Mouse (Mus musculus): ENCODE data around the gene Lhx4. TPM values are rescaled to one million over a fixed set of nuclear protein-coding genes. Genes with fewer than 3 reads are reported as not detected.

Lhx4 gene
- polyA plus RNA-seq, 1 experiment from 2014 or later, result 5.0 TPM

GRCm38 (mm10) chr1:155741378-155741945, 10.0 kb downstream of the Lhx4 start:
- peaks cover 39% of the 10 kb centered on the region for H3K4me1 ChIP-seq
- under 1% methylated on average over 34 of the region's 34 CpGs for WGBS
- peak overlapping the region; percentile 40 for H3K4me3 ChIP-seq (replicated peaks)
- no peak overlapping the region for H3K27ac ChIP-seq (replicated peaks)
- H3K36me3 ChIP-seq, result no peaks in the 10 kb centered on the region
- peak; percentile 18; the same call in 1 of the 2 replicates for ATAC-seq (ENCODE audit: low FRiP score)
- H3K9me3 ChIP-seq (replicated peaks), result no peaks in the 10 kb centered on the region
- peaks cover 87% of the 10 kb centered on the region for H3K27me3 ChIP-seq (replicated peaks)
- H3K9ac ChIP-seq (replicated peaks), result no peak overlapping the region
- H3K4me2 ChIP-seq, result peak overlapping the region; percentile 76

DNA sequence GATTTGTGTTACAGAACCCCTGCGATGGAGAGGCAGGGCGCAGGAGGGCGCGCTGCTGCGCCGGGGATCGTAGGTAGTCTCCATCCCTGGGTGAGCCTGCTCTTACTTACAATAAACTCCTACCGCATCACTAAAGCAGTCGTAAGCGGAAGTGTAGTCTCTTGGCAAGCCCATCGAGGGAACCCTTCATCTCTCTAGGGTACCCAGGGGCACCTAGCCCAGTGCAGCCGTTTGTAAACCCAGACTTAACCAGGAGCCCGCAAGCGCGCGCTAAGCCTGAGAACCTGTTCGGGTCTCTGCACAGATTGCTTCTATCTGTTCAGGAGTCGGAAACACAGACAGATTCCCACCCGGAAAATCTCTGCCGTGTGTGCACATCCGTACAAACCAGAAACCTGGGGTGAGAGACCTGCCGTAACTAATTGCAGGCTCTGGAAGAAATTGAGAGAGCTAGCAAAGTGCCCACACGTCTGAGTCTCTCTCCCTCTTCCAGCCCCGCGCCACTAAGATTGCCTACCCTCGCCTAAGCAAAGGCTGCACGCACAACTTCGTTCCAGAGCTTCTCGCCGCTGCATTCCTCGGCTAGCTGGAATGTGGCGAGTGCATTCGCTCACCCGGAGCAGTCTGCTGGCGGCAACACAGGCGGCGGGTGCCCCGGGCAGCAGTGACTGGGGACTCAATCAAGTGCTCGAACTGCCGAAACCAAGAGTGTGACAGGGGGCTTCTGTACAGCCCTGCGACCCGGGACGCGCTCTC, 10.7 kb downstream of the Lhx4 start:
- peaks cover 86% of the 10 kb centered on the region for H3K27me3 ChIP-seq (replicated peaks)
- no peaks in the 10 kb centered on the region for H3K9me3 ChIP-seq (replicated peaks)
- no peak overlapping the region for H3K27ac ChIP-seq (replicated peaks)
- H3K9ac ChIP-seq (replicated peaks), result no peak overlapping the region
- peak overlapping the region; percentile 76 for H3K4me2 ChIP-seq
- under 1% methylated on average over 44 of the region's 44 CpGs for WGBS
- no peak for ATAC-seq (ENCODE audit: low FRiP score)
- no peaks in the 10 kb centered on the region for H3K36me3 ChIP-seq
- H3K4me3 ChIP-seq (replicated peaks), result peak overlapping the region; percentile 40
- peaks cover 39% of the 10 kb centered on the region for H3K4me1 ChIP-seq

DNA sequence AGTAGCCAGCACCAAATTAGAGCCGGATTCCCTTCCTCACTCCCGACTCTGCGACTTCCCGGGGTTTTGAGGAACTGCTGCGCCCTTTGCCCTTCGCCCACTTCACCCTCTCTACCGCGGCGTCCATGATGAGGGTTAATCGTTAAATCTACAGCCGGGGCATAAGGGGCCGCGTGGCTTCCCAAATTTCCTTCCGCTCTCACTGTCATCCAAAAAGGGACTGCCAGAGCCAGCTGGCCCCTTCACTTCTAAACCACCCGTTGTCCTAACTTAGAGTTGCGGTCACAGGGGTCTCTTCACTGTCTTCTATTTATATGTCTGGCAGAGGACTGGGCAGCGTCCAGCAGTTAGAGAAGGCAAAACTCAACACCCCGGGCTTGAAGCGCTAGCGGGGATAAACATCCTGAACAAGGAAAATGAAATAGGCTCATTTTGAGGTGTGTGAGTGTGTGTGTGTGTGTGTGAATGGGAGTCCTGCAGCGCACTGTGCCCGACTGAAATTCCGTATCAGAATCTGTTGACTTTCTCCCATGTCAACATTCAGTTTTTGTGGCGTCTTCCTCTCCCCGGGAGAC, 13.6 kb downstream of the Lhx4 start:
- Histone ChIP-seq H3K36me3 (no peaks in the 10 kb centered on the region), H3K27ac (replicated peaks) (no peak overlapping the region), H3K9ac (replicated peaks) (no peak overlapping the region), H3K4me2 (no peak overlapping the region; the same call in 1 of the 2 replicates), H3K4me1 (peaks cover 34% of the 10 kb centered on the region), H3K27me3 (replicated peaks) (peaks cover 88% of the 10 kb centered on the region), H3K4me3 (replicated peaks) (0 out of 2 replicates have a peak overlapping the region, but pooled peaks have one; percentile 3), H3K9me3 (replicated peaks) (no peaks in the 10 kb centered on the region)
- no peak for ATAC-seq (ENCODE audit: low FRiP score)
- 2% methylated on average over 25 of the region's 25 CpGs for WGBS

DNA sequence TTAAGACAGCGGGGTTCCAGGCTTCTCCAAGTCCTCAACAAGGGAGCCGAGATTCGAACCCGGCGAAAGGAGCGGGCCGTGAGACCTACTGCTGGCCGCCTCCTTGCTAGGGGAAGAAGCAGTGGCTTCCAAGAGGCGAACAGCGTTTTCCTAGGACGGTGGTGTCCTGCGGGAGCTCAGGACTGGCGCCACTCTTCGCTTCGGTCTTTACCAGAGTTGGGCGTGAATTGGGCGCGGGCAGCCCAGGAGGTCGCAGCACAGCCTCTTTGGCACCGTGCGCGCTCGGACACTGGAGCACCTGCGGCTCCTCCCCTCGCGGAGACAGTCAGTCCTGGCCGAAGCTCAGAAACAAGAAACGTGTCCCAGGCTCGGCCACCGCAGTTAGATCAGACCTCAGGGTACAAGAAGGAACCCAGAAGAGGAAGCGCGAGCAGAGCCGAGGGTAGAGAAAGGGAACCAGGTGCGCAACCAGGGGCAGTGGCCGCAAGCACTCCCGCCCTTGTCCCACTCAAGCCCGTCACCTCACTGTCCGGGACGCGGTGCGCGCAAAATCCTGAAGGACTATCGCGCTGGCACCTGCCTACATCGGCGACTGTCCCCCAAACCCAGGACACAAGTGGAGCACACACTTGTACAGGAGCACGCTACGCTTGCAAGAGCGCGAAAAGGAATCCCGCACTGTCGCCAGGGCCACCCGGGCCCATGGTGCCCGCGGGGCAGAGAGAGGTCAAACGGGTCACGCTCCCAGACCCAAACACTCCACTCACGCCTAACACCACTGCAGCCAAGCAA, 14.3 kb downstream of the Lhx4 start:
- WGBS, result under 1% methylated on average over 58 of the region's 58 CpGs
- peak overlapping the region; percentile 3; the same call in 1 of the 2 replicates for H3K4me3 ChIP-seq (replicated peaks)
- H3K36me3 ChIP-seq, result no peaks in the 10 kb centered on the region
- H3K4me1 ChIP-seq, result peaks cover 28% of the 10 kb centered on the region
- no peak overlapping the region; the same call in 1 of the 2 replicates for H3K4me2 ChIP-seq
- no peak overlapping the region for H3K27ac ChIP-seq (replicated peaks)
- no peak for ATAC-seq (ENCODE audit: low FRiP score)
- H3K9ac ChIP-seq (replicated peaks), result no peak overlapping the region
- H3K27me3 ChIP-seq (replicated peaks), result peaks cover 88% of the 10 kb centered on the region
- H3K9me3 ChIP-seq (replicated peaks), result no peaks in the 10 kb centered on the region

GRCm38 (mm10) chr1:155736096-155736825, 15.2 kb downstream of the Lhx4 start:
- Histone ChIP-seq H3K36me3 (no peaks in the 10 kb centered on the region), H3K27me3 (replicated peaks) (peaks cover 89% of the 10 kb centered on the region), H3K9ac (replicated peaks) (no peak overlapping the region), H3K4me2 (no peak overlapping the region), H3K4me3 (replicated peaks) (no peak overlapping the region), H3K9me3 (replicated peaks) (no peaks in the 10 kb centered on the region), H3K4me1 (peaks cover 18% of the 10 kb centered on the region), H3K27ac (replicated peaks) (no peak overlapping the region)
- no peak for ATAC-seq (ENCODE audit: low FRiP score)
- WGBS, result 1% methylated on average over 26 of the region's 26 CpGs

DNA sequence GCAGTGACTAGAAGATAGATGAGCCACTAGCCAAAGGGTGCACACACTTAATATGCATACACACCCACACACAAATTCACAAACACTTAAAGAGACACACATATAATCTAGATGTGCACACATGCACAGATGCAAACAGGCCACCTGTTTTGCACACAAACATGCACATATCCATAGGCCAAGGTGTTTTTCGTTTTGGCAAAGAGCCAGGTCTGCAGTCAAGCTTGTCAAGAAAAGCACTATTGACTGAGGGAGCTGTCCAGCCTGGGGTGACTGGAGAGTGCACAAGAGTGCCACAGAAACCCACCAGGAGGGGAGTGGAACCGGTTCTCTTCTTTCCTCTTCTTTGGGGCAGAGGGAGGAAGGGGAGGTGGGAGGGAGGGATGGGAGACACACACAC, 20.3 kb downstream of the Lhx4 start:
- H3K4me1 ChIP-seq, result peaks cover 7% of the 10 kb centered on the region
- ATAC-seq (ENCODE audit: low FRiP score), result no peak
- peaks cover 86% of the 10 kb centered on the region for H3K27me3 ChIP-seq (replicated peaks)
- 0% methylated on average over 2 of the region's 2 CpGs for WGBS
- no peaks in the 10 kb centered on the region for H3K36me3 ChIP-seq
- H3K9ac ChIP-seq (replicated peaks), result no peak overlapping the region
- H3K27ac ChIP-seq (replicated peaks), result no peak overlapping the region
- H3K4me2 ChIP-seq, result no peak overlapping the region
- no peak overlapping the region for H3K4me3 ChIP-seq (replicated peaks)
- H3K9me3 ChIP-seq (replicated peaks), result no peaks in the 10 kb centered on the region

DNA sequence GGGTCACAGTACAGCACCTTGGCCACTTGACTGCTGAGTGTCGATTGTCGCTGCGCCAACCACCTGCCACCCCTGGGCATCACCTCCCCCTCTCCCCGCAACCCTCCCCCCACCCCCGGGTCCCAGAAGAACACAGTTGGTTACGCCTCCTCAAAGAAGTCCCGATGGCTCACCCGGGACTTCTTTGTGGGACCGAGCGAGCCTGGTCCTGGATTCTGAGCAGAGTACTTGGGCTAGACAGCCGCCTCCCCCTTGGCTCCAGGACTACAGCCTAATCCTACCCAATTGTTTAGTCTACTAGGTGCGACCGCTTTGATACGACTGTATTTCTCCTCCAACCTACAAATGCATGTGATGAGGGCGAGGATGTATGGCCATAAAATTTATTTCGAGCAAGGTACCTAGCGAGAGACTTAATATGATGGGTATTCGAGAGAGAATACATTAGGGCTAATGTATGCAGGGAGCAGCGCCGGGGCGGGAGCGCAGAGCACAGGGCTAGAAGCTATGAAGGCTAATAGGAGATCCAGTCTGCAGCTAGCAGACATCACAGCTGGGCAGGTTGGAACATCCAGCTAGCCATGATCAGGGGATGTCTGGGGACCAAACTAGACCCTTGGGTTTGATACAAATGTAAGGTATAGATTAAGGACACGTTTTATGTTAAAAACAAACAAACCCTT, 22.2 kb downstream of the Lhx4 start:
- peak; percentile 35; the same call in 1 of the 2 replicates for ATAC-seq (ENCODE audit: low FRiP score)
- H3K36me3 ChIP-seq, result no peaks in the 10 kb centered on the region
- H3K4me2 ChIP-seq, result peak overlapping the region; percentile 36
- peaks cover 7% of the 10 kb centered on the region for H3K4me1 ChIP-seq
- no peak overlapping the region for H3K9ac ChIP-seq (replicated peaks)
- peak overlapping the region; percentile 12; the same call in 1 of the 2 replicates for H3K4me3 ChIP-seq (replicated peaks)
- 1% methylated on average over 23 of the region's 23 CpGs for WGBS
- H3K27ac ChIP-seq (replicated peaks), result no peak overlapping the region
- peaks cover 79% of the 10 kb centered on the region for H3K27me3 ChIP-seq (replicated peaks)
- H3K9me3 ChIP-seq (replicated peaks), result no peaks in the 10 kb centered on the region

GRCm38 (mm10) chr1:155727830-155728229, 23.7 kb downstream of the Lhx4 start:
- Histone ChIP-seq H3K4me2 (no peak overlapping the region), H3K4me1 (peaks cover 10% of the 10 kb centered on the region), H3K9ac (replicated peaks) (no peak overlapping the region), H3K27me3 (replicated peaks) (peaks cover 82% of the 10 kb centered on the region), H3K4me3 (replicated peaks) (no peak overlapping the region), H3K27ac (replicated peaks) (no peak overlapping the region), H3K9me3 (replicated peaks) (no peaks in the 10 kb centered on the region), H3K36me3 (no peaks in the 10 kb centered on the region)
- ATAC-seq (ENCODE audit: low FRiP score), result no peak
- 22% methylated on average over 10 of the region's 10 CpGs for WGBS

GRCm38 (mm10) chr1:155725876-155726275, 25.6 kb downstream of the Lhx4 start:
- H3K4me3 ChIP-seq (replicated peaks), result no peak overlapping the region
- H3K36me3 ChIP-seq, result no peaks in the 10 kb centered on the region
- 52% methylated on average over 2 of the region's 2 CpGs for whole genome bisulfite sequencing
- H3K4me2 ChIP-seq, result no peak overlapping the region
- no peak overlapping the region for H3K27ac ChIP-seq (replicated peaks)
- peaks cover 20% of the 10 kb centered on the region for H3K4me1 ChIP-seq
- H3K9ac ChIP-seq (replicated peaks), result no peak overlapping the region
- H3K27me3 ChIP-seq (replicated peaks), result peaks cover 72% of the 10 kb centered on the region
- no peaks in the 10 kb centered on the region for H3K9me3 ChIP-seq (replicated peaks)
- ATAC-seq (ENCODE audit: low FRiP score), result no peak

- no peak for ATAC-seq (ENCODE audit: low FRiP score)
- H3K4me1 ChIP-seq, result peaks cover 17% of the 10 kb centered on the region
- no peak overlapping the region for H3K4me3 ChIP-seq (replicated peaks)
- no peaks in the 10 kb centered on the region for H3K9me3 ChIP-seq (replicated peaks)
- peaks cover 59% of the 10 kb centered on the region for H3K27me3 ChIP-seq (replicated peaks)
- 74% methylated on average over 3 of the region's 3 CpGs for WGBS
- H3K27ac ChIP-seq (replicated peaks), result no peak overlapping the region
- H3K36me3 ChIP-seq, result no peaks in the 10 kb centered on the region
- H3K9ac ChIP-seq (replicated peaks), result no peak overlapping the region
- H3K4me2 ChIP-seq, result no peak overlapping the region
Measured at GRCm38 (mm10) chr1:155724301-155724700, 27.2 kb downstream of the Lhx4 start.

Measured in neural tube, embryonic 15.5 days (tissue).